Mouse (Mus musculus) splenic B cell, adult 2 months (primary cell): ENCODE measurements around the gene Smndc1.

Source experiments
- DNase-seq: peaks from one replicate; pipeline ENCODE4 v3.0.0-alpha.2; 2011; ENCODE audit warnings: low read depth, low spot score
- H3K27me3 ChIP-seq: 2 replicates; pipeline ENCODE4 v1.6.1; 2012; ENCODE audit warnings: mild to moderate bottlenecking, low read length, moderate library complexity, mixed read lengths; ENCODE audit not compliant: control insufficient read depth, poor library complexity, insufficient read depth, severe bottlenecking
- H3K36me3 ChIP-seq: 2 replicates; pipeline ENCODE4 v1.6.1; 2012; ENCODE audit warnings: mild to moderate bottlenecking, low read length, moderate library complexity, mixed read lengths; ENCODE audit not compliant: control insufficient read depth, poor library complexity, insufficient read depth, severe bottlenecking

The Smndc1 gene

DNA sequence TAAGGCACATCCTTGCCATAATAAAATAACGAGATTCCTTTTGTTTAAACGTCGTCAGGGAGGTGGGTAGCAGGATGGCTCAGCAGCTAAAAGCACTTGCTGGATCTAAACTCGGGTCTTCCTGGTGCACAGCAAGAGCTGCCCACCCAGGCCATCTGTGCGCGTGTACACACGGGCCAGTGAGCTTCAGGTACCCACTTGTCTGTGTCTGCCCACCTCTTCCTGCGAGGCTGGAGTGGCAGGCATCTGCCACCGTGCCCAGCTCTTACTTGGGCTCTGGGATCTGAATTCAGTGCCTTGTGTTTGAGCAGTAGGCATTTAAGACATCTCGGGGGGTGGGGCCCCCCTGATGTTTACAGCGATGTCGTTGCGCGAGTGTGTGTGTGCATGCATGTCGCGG, 35.3 kb downstream of the Smndc1 start:
- no peak for DNase-seq
- no peaks in the 10 kb centered on the region for H3K36me3 ChIP-seq

DNA sequence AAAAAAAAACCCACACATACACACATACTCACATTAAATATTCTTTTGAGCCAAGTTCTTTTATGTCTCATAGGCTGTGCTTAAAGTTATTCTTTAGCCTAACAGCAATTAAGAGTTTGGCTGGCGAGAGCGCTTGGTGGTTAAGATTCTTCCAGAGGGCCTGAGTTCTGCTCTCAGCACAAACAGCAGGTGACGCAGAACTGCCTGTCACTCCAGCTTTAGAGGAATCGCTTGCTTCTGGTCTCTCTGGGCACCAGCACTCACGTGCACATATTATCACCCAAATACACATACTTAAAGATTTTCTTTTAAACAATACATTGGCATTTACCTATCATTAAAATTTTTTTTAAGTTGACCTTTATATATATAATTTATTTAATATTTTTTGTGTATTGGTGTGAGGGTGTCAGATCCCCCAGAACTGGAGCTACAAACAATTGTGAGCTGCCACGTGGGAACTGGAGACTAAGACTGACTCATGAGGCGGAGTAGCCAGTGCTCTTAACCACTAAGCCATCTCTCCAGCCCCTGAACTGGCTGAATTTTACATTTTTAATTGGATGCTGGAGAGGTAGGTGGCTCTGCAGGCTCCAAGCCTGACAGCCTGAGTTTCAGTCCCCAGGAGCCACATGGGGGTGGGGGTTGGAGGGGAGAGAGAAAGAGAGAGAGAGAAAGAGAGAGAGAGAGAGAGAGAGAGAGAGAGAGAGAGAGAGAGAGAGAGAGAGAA, 35.9 kb downstream of the Smndc1 start:
- DNase-seq = no peak
- no peaks in the 10 kb centered on the region for H3K36me3 ChIP-seq
- no peaks in the 10 kb centered on the region for H3K27me3 ChIP-seq

More for the DNA sequence above, 35.3 kb downstream of the Smndc1 start:
- H3K27me3 ChIP-seq = no peaks in the 10 kb centered on the region

DNA sequence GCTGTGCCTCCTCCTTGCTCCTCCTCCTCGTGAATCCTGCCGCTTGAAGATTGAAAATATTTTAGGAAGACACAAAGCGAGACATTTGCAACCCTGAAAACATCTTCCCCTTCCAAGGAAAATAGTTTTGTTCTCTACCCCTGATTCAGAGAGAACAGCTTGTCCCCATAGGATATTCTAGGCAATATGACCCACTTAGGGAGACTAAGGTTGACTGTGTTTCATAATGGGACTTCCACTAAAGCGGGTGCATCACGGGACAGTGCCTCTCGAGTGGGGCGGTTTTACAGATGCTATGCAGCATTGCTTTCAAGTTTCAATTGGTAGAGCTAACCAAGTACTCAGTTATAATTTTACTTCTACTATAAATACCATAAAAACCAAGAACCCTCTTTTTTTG, 36.5 kb downstream of the Smndc1 start:
- Histone ChIP-seq H3K36me3 (no peaks in the 10 kb centered on the region), H3K27me3 (no peaks in the 10 kb centered on the region)
- DNase-seq = no peak

GRCm38 (mm10) chr19:53345766-53346165, 44.6 kb downstream of the Smndc1 start:
- no peak for DNase-seq
- H3K27me3 ChIP-seq = no peaks in the 10 kb centered on the region
- no peaks in the 10 kb centered on the region for H3K36me3 ChIP-seq

GRCm38 (mm10) chr19:53344062-53344461, 46.3 kb downstream of the Smndc1 start:
- DNase-seq = no peak
- no peaks in the 10 kb centered on the region for H3K36me3 ChIP-seq

GRCm38 (mm10) chr19:53343174-53343881, 47.0 kb downstream of the Smndc1 start:
- no peak for DNase-seq
- Histone ChIP-seq H3K27me3 (no peaks in the 10 kb centered on the region), H3K36me3 (no peaks in the 10 kb centered on the region)

More at GRCm38 (mm10) chr19:53344062-53344461, 46.3 kb downstream of the Smndc1 start:
- H3K27me3 ChIP-seq = no peaks in the 10 kb centered on the region

DNA sequence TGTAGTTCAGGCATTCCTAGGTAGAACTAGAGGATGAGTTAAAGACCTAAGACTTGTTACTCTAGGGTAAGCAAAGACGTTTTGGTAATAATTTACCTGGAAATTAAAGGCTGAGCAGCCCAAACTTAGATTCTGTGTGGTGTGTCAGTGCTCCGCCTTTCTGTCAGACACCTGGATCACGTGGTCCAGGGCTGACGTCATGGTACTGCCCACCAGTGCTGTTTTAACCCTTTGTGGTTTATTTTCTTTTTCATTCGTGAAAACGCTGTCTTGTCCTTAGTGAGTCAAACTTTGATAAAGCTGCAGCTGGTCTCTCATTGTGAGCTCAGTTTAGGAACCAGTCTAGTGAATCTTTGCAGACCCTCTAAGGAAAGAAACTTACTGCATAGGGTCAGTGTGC, 50.0 kb downstream of the Smndc1 start:
- Histone ChIP-seq H3K36me3 (no peaks in the 10 kb centered on the region), H3K27me3 (no peaks in the 10 kb centered on the region)
- peak; percentile 22 for DNase-seq

DNA sequence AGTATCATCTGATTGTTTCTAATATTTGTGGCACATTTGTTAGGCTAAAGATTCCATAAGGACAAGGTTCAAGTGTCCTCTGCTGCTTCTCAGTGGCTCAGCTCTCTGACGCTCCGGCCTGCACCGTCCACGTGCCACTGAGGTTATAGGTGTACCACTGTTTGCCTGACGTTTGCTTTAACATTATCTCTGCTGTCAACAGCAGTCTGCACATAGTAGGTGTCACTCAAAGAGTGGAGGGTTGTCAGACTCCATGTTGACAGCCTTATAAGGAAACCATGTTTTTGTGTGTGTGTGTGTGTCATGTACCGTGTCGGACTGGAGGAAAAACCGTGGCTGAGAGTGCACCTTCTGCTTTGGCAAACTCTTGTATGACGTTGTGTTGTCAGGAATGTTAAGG, 55.1 kb downstream of the Smndc1 start:
- DNase-seq = no peak
- H3K36me3 ChIP-seq = no peaks in the 10 kb centered on the region
- no peaks in the 10 kb centered on the region for H3K27me3 ChIP-seq

GRCm38 (mm10) chr19:53333730-53334129, 56.6 kb downstream of the Smndc1 start:
- H3K36me3 ChIP-seq = no peaks in the 10 kb centered on the region
- H3K27me3 ChIP-seq = no peaks in the 10 kb centered on the region
- DNase-seq = no peak

DNA sequence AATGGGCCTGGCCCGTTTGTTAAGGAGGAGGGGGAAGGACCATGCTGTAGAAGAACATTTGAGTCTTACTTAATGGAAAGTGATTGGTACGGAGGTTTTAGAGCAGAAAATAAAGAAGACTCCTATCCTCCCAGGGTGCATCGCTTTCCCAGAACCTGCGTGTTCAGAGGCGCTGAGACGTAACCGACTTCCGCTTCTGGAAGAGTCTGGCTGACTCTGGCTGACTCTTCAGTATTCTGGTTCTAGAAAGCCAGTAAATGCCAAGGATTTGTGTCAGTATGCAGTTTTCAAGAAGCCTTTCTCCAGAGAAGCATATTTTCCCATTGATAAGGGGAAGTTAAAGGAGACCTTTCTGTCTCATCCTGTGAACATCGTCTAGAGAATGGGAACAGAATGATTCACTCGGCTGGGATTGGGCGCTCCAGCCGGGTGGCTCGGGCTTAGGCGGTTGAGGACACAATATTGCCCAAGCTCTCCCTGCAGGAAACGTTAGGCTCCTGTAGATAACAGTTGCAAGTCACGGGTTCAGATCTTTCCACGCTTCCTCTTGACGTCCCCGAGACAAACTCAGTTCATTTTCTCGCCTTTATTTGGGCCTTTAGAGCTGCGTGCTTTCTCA, 58.4 kb downstream of the Smndc1 start:
- H3K36me3 ChIP-seq = no peaks in the 10 kb centered on the region; the same call in 1 of the 2 replicates
- no peaks in the 10 kb centered on the region for H3K27me3 ChIP-seq
- no peak for DNase-seq

- H3K36me3 ChIP-seq = no peaks in the 10 kb centered on the region; the same call in 1 of the 2 replicates
- peak; percentile 58 for DNase-seq
- H3K27me3 ChIP-seq = no peaks in the 10 kb centered on the region
These were observed 60.4 kb downstream of the Smndc1 start for GRCm38 (mm10) chr19:53329992-53330381.
